Mouse (Mus musculus) heart, postnatal 0 days (tissue): ENCODE results near the gene Olfr1499.

Source experiments
- CTCF ChIP-seq: IDR thresholded peaks from 2 replicates; pipeline ENCODE4 v1.5.1; 2016; ENCODE audit warnings: antibody characterized with exemption, control low read depth, low read depth
- EP300 ChIP-seq: IDR thresholded peaks from 2 replicates; pipeline ENCODE4 v1.6.1; 2016; ENCODE audit warnings: antibody characterized with exemption, low read depth

GRCm38 (mm10) chr19:13812823-13813222 is 6.4 kb downstream of the Olfr1499 start:
- TF ChIP-seq CTCF: no peak
- no peak for TF ChIP-seq EP300
